Comparison of ENCODE assay signal across 23 mouse cellular contexts in the genomic region with DNA sequence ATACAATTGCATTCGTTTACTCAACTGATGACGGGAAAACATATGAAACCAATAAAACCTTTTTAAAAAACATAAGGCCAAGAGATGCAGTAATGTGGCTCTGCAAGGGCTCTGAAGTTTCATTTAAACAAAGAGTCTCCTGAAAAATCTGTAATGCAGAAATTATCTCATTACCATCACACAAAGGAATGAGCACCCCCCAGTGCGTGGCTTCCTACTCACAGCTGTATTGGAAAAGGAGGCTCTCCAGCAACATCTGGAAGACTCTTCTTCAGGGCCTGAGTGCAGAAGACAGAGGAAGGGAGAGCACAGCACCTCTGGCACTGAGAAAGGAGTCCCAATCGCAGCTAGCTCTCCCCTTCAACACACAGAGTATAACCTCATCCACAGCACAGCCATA.
DNase-seq lines count a peak whose midpoint lies in the region; ATAC-seq and TF ChIP-seq lines count a peak whose summit lies in the region.
"Had no signal": no experiment of that assay in that cellular context is flagged by ENCODE, and none has a peak within 500 bp of the region (broad histone marks: within the 10 kb centered on the region; RNA-seq: fewer than 3 reads in every experiment).

No protein-coding gene starts in this region.

- ATAC-seq in heart, embryonic 12.5 days (ENCODE audit: insufficient number of reproducible peaks, low FRiP score), result no peak
- ATAC-seq in lung, embryonic 15.5 days (ENCODE audit: borderline replicate concordance, extremely low read depth, low FRiP score, low TSS enrichment), result no peak
- ATAC-seq in embryonic facial prominence, embryonic 15.5 days (ENCODE audit: insufficient number of reproducible peaks, low FRiP score, low TSS enrichment, low read depth), result peak; percentile 6; the same call in 1 of the 2 replicates
- ATAC-seq in hindbrain, postnatal 0 days, result no peak
- no peak for ATAC-seq in midbrain, embryonic 14.5 days (ENCODE audit: low FRiP score, low TSS enrichment)
- ATAC-seq: forebrain, postnatal 0 days; intestine, embryonic 16.5 days had no signal

- intact Hi-C loops in heart, postnatal 36 days (cut with DNase I), result no loop called here

- no peak for TF ChIP-seq CTCF in hindbrain, postnatal 0 days (IDR thresholded peaks at IDR 0.05; ENCODE audit: low read depth)

- H3K27ac ChIP-seq in heart, embryonic 12.5 days (ENCODE audit: poor library complexity, severe bottlenecking), result 0 out of 2 replicates have a peak overlapping the region, but pooled peaks have one; percentile 40
- peak overlapping the region; percentile 32 for H3K27ac ChIP-seq in lung, embryonic 15.5 days
- peak overlapping the region; percentile 76 for H3K27ac ChIP-seq in embryonic facial prominence, embryonic 15.5 days (replicated peaks)
- H3K27ac ChIP-seq in hindbrain, postnatal 0 days, result no peak overlapping the region
- no peak overlapping the region for H3K27ac ChIP-seq in midbrain, embryonic 14.5 days (replicated peaks; ENCODE audit: low read depth, low read length)
- H3K27ac ChIP-seq: forebrain, embryonic 12.5 days; heart, embryonic 10.5 days; hindbrain, embryonic 12.5 days; layer of hippocampus, adult 2 months; left cerebral cortex, adult 2 months; liver, embryonic 13.5 days; midbrain, embryonic 12.5 days had no signal

- H3K4me2 ChIP-seq in heart, embryonic 12.5 days, result no peak overlapping the region
- no peak overlapping the region for H3K4me2 ChIP-seq in lung, embryonic 15.5 days
- H3K4me2 ChIP-seq in embryonic facial prominence, embryonic 15.5 days (replicated peaks), result no peak overlapping the region
- H3K4me2 ChIP-seq in hindbrain, postnatal 0 days (ENCODE audit: low read depth, low read length), result no peak overlapping the region
- no peak overlapping the region for H3K4me2 ChIP-seq in midbrain, embryonic 14.5 days (ENCODE audit: low read length)
- H3K4me2 ChIP-seq: forebrain, embryonic 12.5 days; hindbrain, embryonic 12.5 days; liver, embryonic 13.5 days; midbrain, embryonic 12.5 days had no signal

- WGBS in heart, embryonic 12.5 days, result 80% methylated on average over 4 of the region's 4 CpGs
- 58% methylated on average over 4 of the region's 4 CpGs for WGBS in lung, embryonic 15.5 days
- 31% methylated on average over 4 of the region's 4 CpGs for WGBS in embryonic facial prominence, embryonic 15.5 days
- 79% methylated on average over 4 of the region's 4 CpGs for WGBS in hindbrain, postnatal 0 days
- 85% methylated on average over 4 of the region's 4 CpGs for WGBS in midbrain, embryonic 14.5 days

- no peaks in the 10 kb centered on the region for H3K36me3 ChIP-seq in heart, embryonic 12.5 days
- H3K36me3 ChIP-seq in lung, embryonic 15.5 days, result no peaks in the 10 kb centered on the region
- no peaks in the 10 kb centered on the region for H3K36me3 ChIP-seq in embryonic facial prominence, embryonic 15.5 days
- no peaks in the 10 kb centered on the region for H3K36me3 ChIP-seq in hindbrain, postnatal 0 days (ENCODE audit: insufficient read depth, low read length)
- no peaks in the 10 kb centered on the region for H3K36me3 ChIP-seq in midbrain, embryonic 14.5 days (ENCODE audit: control insufficient read depth, insufficient read depth, low read length)
- H3K36me3 ChIP-seq: forebrain, embryonic 12.5 days; heart, embryonic 10.5 days; hindbrain, embryonic 12.5 days; liver, embryonic 13.5 days; midbrain, embryonic 12.5 days had no signal

- H3K9me3 ChIP-seq in heart, embryonic 12.5 days (replicated peaks), result no peaks in the 10 kb centered on the region
- H3K9me3 ChIP-seq in lung, embryonic 15.5 days, result no peaks in the 10 kb centered on the region
- no peaks in the 10 kb centered on the region for H3K9me3 ChIP-seq in embryonic facial prominence, embryonic 15.5 days (replicated peaks)
- H3K9me3 ChIP-seq in hindbrain, postnatal 0 days (ENCODE audit: low read length), result no peaks in the 10 kb centered on the region
- H3K9me3 ChIP-seq in midbrain, embryonic 14.5 days (ENCODE audit: control insufficient read depth, low read length), result no peaks in the 10 kb centered on the region
- H3K9me3 ChIP-seq: forebrain, embryonic 12.5 days; heart, embryonic 10.5 days; hindbrain, embryonic 12.5 days; liver, embryonic 13.5 days; midbrain, embryonic 12.5 days had no signal

- no peak overlapping the region for H3K4me3 ChIP-seq in heart, embryonic 12.5 days
- H3K4me3 ChIP-seq in lung, embryonic 15.5 days, result no peak overlapping the region
- no peak overlapping the region for H3K4me3 ChIP-seq in embryonic facial prominence, embryonic 15.5 days (replicated peaks)
- no peak overlapping the region for H3K4me3 ChIP-seq in hindbrain, postnatal 0 days (ENCODE audit: low read length)
- no peak overlapping the region for H3K4me3 ChIP-seq in midbrain, embryonic 14.5 days (replicated peaks; ENCODE audit: low read depth, low read length)
- H3K4me3 ChIP-seq: forebrain, embryonic 12.5 days; heart, embryonic 10.5 days; hindbrain, embryonic 12.5 days; layer of hippocampus, adult 2 months; left cerebral cortex, adult 2 months; liver, embryonic 13.5 days; midbrain, embryonic 12.5 days had no signal

- no peak for DNase-seq in heart, postnatal 36 days
- no peak for DNase-seq in lung, adult 18-20 months
- DNase-seq in hindbrain, postnatal 0 days (ENCODE audit: low spot score), result no peak
- DNase-seq in thymus, postnatal 0 days (ENCODE audit: low spot score), result no peak
- no peak for DNase-seq in midbrain, embryonic 14.5 days
- DNase-seq: cerebellum, adult 18-20 months; cerebellum, postnatal 10 days; forebrain, postnatal 0 days; liver, embryonic 13.5 days; lung, adult 2 months; retina, postnatal 1 day; right cerebral cortex, postnatal 14 days; thymus, postnatal 14 days had no signal

- H3K27me3 ChIP-seq in heart, embryonic 12.5 days (replicated peaks), result no peaks in the 10 kb centered on the region
- no peaks in the 10 kb centered on the region for H3K27me3 ChIP-seq in lung, embryonic 15.5 days
- H3K27me3 ChIP-seq in embryonic facial prominence, embryonic 15.5 days, result no peaks in the 10 kb centered on the region
- no peaks in the 10 kb centered on the region for H3K27me3 ChIP-seq in hindbrain, postnatal 0 days (ENCODE audit: insufficient read depth, low read length)
- no peaks in the 10 kb centered on the region for H3K27me3 ChIP-seq in midbrain, embryonic 14.5 days (ENCODE audit: control insufficient read depth, insufficient read depth, low read length)
- H3K27me3 ChIP-seq: forebrain, embryonic 12.5 days; hindbrain, embryonic 12.5 days; liver, embryonic 13.5 days; midbrain, embryonic 12.5 days had no signal

- peaks cover 54% of the 10 kb centered on the region for H3K4me1 ChIP-seq in heart, embryonic 12.5 days (replicated peaks)
- peaks cover 70% of the 10 kb centered on the region for H3K4me1 ChIP-seq in lung, embryonic 15.5 days
- peaks cover 60% of the 10 kb centered on the region for H3K4me1 ChIP-seq in embryonic facial prominence, embryonic 15.5 days
- peaks cover 9% of the 10 kb centered on the region; the same call in 1 of the 2 replicates for H3K4me1 ChIP-seq in hindbrain, postnatal 0 days (ENCODE audit: insufficient read depth, low read length)
- no peaks in the 10 kb centered on the region for H3K4me1 ChIP-seq in midbrain, embryonic 14.5 days (ENCODE audit: control insufficient read depth, insufficient read depth, low read length)

- no peak overlapping the region for H3K9ac ChIP-seq in heart, embryonic 12.5 days
- no peak overlapping the region for H3K9ac ChIP-seq in lung, embryonic 15.5 days
- no peak overlapping the region for H3K9ac ChIP-seq in embryonic facial prominence, embryonic 15.5 days
- no peak overlapping the region for H3K9ac ChIP-seq in hindbrain, postnatal 0 days (replicated peaks; ENCODE audit: low read length)
- H3K9ac ChIP-seq in midbrain, embryonic 14.5 days (replicated peaks; ENCODE audit: low read length), result no peak overlapping the region
- H3K9ac ChIP-seq: forebrain, embryonic 12.5 days; forebrain, postnatal 0 days; hindbrain, embryonic 12.5 days; liver, embryonic 13.5 days; midbrain, embryonic 12.5 days had no signal

Comparison
In these comparisons a context has a peak if more than half of its experiments do, and no peak if none do; other contexts are left out.
1. H3K27ac ChIP-seq: peak in heart, embryonic 12.5 days (single experiment), lung, embryonic 15.5 days (single experiment) and embryonic facial prominence, embryonic 15.5 days (single experiment); none in hindbrain, postnatal 0 days (single experiment) and midbrain, embryonic 14.5 days (single experiment).